Mouse (Mus musculus) embryo, embryonic 10.5 days (tissue): ENCODE measurements around the gene Rhoa.

Source experiments
- DNase-seq: peaks from one replicate; pipeline ENCODE4 v3.0.0-alpha.2; 2015; ENCODE audit warnings: low spot score

Gene Rhoa

GRCm38 (mm10) chr9:108341139-108341475 is 35.2 kb downstream of the Rhoa start:
- DNase-seq, result no peak

DNA sequence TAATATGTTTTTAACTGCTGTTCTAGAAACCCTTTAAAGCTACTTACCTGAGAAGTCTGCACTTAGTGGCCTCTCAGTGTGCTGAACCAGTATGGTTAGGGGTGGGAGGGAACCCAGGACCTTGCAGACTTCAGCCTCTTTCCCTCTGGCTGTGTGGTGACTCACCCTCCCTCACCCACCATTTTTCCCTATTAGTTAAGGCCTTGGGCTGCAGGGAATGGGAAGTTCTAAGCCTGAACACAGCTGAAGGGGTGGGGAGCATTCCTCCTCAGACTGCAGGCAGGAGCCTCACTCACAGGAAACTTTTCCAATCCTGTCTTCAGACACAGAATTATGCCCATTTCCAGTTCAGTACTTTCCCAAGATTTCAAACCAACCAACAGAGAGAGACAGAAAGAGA is 35.9 kb downstream of the Rhoa start:
- no peak for DNase-seq

DNA sequence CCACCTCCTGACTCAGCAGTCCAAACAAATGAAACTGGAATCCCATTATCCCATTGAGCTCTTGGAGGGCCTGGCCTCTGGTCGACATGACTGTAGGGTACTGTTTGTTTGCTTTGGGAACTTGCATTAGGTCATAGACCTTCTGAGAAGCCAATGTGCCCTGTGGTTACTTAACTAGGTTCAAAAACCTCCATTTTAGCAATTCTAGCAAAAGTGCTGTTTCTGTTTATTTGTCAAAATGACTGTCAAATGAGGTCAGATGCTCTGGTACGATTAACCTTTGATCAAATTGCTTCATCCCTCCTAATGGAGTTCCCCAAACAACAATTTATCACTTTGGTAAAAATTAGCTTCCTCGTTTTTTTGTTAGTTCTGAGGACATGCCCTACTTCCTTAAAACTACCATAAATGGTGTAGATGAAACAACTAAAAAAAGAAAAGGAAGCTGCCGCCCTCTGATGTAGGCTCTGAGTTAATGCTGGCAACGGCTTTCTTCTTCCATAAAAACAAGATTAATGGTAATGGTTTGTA is 36.4 kb downstream of the Rhoa start:
- peak; percentile 10 for DNase-seq

DNA sequence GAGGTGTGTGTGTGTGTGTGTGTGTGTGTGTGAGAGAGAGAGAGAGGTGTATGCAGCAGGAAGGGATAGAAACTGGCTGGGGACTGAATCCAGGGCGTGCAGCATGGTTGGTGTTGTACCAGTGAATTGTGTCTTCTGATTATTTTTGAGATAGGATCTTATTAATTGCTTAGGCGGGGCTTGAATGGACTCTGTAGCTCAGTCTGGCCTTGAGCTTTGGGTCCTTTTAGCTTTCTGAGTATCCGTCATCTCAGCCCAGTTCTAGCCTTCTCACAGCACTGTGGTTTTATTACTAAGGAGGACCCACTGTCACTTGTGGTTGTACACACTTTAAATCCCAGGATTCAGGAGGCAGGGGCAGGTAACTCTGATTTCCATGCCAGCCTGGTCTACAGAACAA is 37.4 kb downstream of the Rhoa start:
- DNase-seq, result no peak

GRCm38 (mm10) chr9:108343835-108344234 is 37.9 kb downstream of the Rhoa start:
- no peak for DNase-seq

GRCm38 (mm10) chr9:108344471-108344870 is 38.5 kb downstream of the Rhoa start:
- no peak for DNase-seq

GRCm38 (mm10) chr9:108347024-108347423 is 41.1 kb downstream of the Rhoa start:
- no peak for DNase-seq

- DNase-seq, result peak; percentile 94
Measured at GRCm38 (mm10) chr9:108347540-108348289, 41.8 kb downstream of the Rhoa start, which contains the start of gene Usp4. TSS of gene Usp4 (plus strand) at chr9:108347853.

DNA sequence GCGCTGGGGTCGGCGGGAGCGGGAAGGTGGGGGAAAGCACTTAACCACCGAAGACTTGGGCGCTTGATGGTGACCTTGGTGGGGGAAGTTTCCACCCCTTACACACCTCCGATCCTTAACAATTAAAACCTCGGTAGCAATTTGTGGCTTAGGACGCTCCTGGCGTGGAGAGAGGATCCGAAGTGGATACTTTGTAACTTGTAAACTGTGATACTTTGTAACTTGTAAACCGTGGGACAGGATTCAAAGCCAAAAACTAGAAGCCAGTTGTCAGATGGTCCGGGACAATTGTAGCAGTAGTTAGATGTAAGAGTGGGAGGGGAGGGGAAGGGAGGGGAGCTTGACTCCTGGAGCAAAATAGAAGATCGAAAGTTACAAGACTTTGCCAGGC is 42.4 kb downstream of the Rhoa start:
- peak; percentile 10 for DNase-seq

GRCm38 (mm10) chr9:108349727-108350126 is 43.8 kb downstream of the Rhoa start:
- DNase-seq, result no peak

- DNase-seq, result no peak
Measured at GRCm38 (mm10) chr9:108378234-108378633, 72.3 kb downstream of the Rhoa start.

DNA sequence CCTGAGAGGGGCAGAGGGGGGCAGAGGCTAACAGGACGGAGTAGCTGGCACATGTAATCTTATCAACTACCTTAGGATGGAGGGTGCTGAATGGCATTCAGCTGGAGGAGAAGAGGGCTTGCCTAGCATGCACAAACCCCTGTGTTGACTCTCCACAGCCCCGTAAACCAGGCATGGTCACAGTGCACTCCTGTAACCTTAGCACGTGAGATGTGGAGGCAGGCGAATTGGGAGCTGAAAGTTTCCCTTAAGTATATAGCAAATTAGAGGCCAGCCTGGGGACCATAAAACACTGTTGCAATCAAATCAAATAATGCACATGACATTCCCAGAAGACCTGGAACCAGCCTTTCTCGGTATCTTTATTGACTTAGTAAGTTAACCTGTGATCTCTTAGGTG is 72.8 kb downstream of the Rhoa start:
- DNase-seq, result no peak

DNA sequence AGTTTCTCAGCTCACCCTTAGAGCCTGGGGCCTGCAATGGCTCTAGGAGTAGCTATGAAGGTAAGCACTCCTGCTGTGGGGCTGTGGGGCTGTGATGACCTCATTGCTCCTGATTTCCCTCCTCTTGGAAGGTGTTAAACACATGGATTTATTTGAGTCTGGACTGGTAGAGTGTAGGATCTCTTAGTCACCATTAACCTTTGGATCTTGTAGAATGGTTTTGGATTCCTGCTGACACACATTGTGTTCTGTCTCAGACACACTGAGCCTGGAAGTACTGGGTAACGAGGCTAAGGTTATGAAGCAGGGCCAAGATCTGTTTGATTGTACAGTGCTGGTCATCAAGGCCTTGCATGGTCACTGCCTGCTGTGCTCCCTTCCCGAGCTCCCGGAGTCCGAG is 73.4 kb downstream of the Rhoa start:
- no peak for DNase-seq

DNA sequence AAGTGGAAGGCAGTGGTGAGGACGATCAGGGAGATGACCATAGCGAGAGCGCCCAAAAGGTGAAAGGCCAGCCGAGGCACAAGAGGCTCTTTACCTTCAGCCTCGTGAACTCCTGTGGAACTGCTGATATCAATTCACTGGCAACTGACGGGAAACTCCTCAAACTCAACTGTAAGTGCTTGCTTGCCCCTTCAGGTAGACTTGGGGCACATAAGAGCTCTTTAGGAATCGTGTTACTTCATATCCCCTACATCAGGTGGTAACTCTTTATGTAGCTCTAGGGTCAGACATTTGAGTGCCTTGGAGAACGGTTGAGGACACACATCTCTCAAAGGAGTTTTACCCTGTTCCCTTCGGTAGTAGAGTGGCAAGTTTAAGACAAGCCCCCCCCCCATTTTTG is 75.5 kb downstream of the Rhoa start:
- DNase-seq, result no peak

- no peak for DNase-seq
Measured at GRCm38 (mm10) chr9:108385006-108385405, 79.1 kb downstream of the Rhoa start.

DNA sequence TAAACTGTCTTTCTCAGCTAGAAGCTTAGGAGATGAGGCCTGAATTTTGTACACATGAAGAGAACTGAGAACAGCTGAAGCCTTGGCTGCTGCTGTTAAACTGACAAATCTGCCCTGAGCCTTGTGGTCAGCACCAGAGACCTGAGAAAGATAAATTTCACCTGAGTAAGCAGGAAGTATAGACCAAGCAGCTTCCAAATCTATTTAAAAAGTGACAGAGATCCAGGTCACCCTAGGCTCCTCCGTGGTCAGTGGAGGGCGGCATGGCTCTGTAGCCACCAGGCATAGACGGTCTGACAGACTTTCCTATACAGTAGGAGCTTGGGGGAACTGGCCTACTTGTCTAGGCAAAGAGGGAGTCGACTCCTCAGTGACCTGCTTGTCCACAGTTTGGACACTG is 80.9 kb downstream of the Rhoa start:
- no peak for DNase-seq
